Mouse (Mus musculus): ENCODE results near the gene Kdsr.

DNA sequence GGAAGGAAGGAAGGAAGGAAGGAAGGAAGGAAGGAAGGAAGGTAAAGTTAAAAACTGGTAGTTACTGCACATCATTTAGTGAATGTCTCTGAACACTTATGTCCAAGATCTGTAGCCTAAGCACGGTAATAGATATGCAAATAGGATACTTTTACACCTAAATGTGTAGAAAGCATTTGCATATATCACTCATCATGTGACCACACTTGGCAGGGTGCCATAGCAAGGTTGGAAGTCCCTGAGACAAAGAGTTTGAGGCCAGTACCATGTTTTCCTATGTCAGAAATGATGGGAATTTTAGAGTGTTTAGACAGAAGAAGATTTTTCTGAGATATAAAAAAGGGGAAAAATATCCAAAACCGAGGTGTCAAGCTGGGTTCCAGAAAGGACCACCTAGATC is 73.8 kb downstream of the Kdsr start:
- TF ChIP-seq GATA1 (IDR thresholded peaks at IDR 0.05; ENCODE audit: low read length) (no peak), TAL1 (IDR thresholded peaks at IDR 0.05; ENCODE audit: low read length) (no peak)
